Mouse (Mus musculus): ENCODE results near the gene Cst6. TPM values are rescaled to one million over a fixed set of nuclear protein-coding genes. Genes with fewer than 3 reads are reported as not detected.
"Not testable (repeated sequence)": the region's sequence is repeated elsewhere in the genome, so short reads cannot be mapped to it uniquely, and the experiment has no call there.

The Cst6 gene
- 0.32 and 0.82 TPM in 2 replicates for polyA plus RNA-seq (2012; rRNA removed)

- not testable (repeated sequence) for H3K27me3 ChIP-seq (ENCODE audit: control insufficient read depth, insufficient read depth, low read length); DNase-seq (ENCODE audit: low read depth in 1 of 2, low spot score in 2 of 2); H3K4me1 ChIP-seq (ENCODE audit: control insufficient read depth, insufficient read depth, insufficient read length); H3K27ac ChIP-seq (ENCODE audit: insufficient read depth, low read length); H3K36me3 ChIP-seq (ENCODE audit: control insufficient read depth, insufficient read depth, low read length)
- WGBS: 72% methylated on average over 6 of the region's 6 CpGs
- H3K4me3 ChIP-seq (ENCODE audit: extremely low read depth, insufficient read depth, insufficient read length): peak within 1 kb of the TSS; percentile 39; the same call in 1 of the 2 replicates
These were observed at the start of gene Cst6 for GRCm38 (mm10) chr19:5349502-5349873. Gene Cst6 (minus strand): TSS chr19:5349574.

GRCm38 (mm10) chr19:5395371-5395770, 46.0 kb upstream of the Cst6 start:
- H3K4me1 ChIP-seq (ENCODE audit: control insufficient read depth, insufficient read depth, insufficient read length): peaks cover 6% of the 10 kb centered on the region; the same call in 1 of the 2 replicates
- no peak for DNase-seq (ENCODE audit: low read depth in 1 of 2, low spot score in 2 of 2)

DNA sequence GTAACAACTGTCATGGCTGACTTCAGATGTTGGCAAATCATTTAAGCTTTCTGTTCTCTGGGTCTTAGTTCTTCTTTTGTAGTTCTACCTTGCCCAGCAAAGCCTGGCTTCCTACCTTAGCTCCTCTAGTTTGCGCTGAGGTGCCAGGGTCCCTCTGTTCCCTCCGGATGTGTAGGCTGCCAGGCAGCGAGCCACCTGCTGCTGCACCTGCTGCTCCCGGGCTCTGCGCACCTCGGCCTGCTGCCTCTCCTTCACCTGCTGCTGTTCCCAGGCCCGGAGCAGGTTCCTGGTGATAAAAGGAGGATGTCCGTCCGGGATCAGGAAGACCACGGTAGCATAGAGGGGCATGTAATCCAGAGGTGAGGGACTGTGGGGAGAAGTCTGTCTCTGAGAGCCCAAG, 44.8 kb upstream of the Cst6 start:
- Histone ChIP-seq H3K4me3 (ENCODE audit: extremely low read depth, insufficient read depth, insufficient read length) (no peak overlapping the region), H3K27me3 (ENCODE audit: control insufficient read depth, insufficient read depth, low read length) (no peaks in the 10 kb centered on the region), H3K4me1 (ENCODE audit: control insufficient read depth, insufficient read depth, insufficient read length) (peaks cover 7% of the 10 kb centered on the region; the same call in 1 of the 2 replicates), H3K27ac (ENCODE audit: insufficient read depth, low read length) (no peak overlapping the region), H3K36me3 (ENCODE audit: control insufficient read depth, insufficient read depth, low read length) (no peaks in the 10 kb centered on the region)
- WGBS: 88% methylated on average over 10 of the region's 10 CpGs
- TF ChIP-seq CTCF (IDR thresholded peaks at IDR 0.05; ENCODE audit: extremely low read depth, insufficient read depth, insufficient read length, insufficient replicate concordance) (no peak), POLR2A (IDR thresholded peaks at IDR 0.05; ENCODE audit: low read depth, low read length) (no peak)
- no peak for DNase-seq (ENCODE audit: low read depth in 1 of 2, low spot score in 2 of 2)

More at GRCm38 (mm10) chr19:5395371-5395770, 46.0 kb upstream of the Cst6 start:
- TF ChIP-seq CTCF (IDR thresholded peaks at IDR 0.05; ENCODE audit: extremely low read depth, insufficient read depth, insufficient read length, insufficient replicate concordance): no peak
- TF ChIP-seq POLR2A (IDR thresholded peaks at IDR 0.05; ENCODE audit: low read depth, low read length): no peak
- no peaks in the 10 kb centered on the region for H3K27me3 ChIP-seq (ENCODE audit: control insufficient read depth, insufficient read depth, low read length)
- 85% methylated on average over 4 of the region's 4 CpGs for WGBS
- no peak overlapping the region for H3K27ac ChIP-seq (ENCODE audit: insufficient read depth, low read length)
- no peak overlapping the region for H3K4me3 ChIP-seq (ENCODE audit: extremely low read depth, insufficient read depth, insufficient read length)
- no peaks in the 10 kb centered on the region for H3K36me3 ChIP-seq (ENCODE audit: control insufficient read depth, insufficient read depth, low read length)

DNA sequence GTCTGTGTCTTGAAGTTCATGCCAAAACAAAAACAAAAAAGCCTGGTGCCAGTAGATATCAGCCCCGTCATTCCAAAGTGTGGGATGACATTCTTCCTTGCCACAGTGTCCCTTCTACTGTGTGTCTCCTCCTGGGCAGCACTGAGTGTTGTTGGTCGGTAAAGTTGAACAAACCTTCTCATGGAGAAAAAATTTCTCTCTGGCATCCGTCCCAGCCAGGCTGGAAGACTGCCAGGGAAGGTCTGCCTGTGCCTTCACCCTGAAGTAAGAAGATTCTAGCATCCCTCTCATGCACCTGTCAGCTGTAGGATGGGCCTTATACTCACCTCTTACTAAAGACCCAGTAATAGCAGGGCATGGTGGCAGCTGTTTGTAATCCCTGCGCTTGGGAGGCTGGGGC, 43.5 kb upstream of the Cst6 start:
- no peaks in the 10 kb centered on the region for H3K27me3 ChIP-seq (ENCODE audit: control insufficient read depth, insufficient read depth, low read length)
- H3K36me3 ChIP-seq (ENCODE audit: control insufficient read depth, insufficient read depth, low read length): no peaks in the 10 kb centered on the region
- TF ChIP-seq POLR2A (IDR thresholded peaks at IDR 0.05; ENCODE audit: low read depth, low read length) (no peak), CTCF (IDR thresholded peaks at IDR 0.05; ENCODE audit: extremely low read depth, insufficient read depth, insufficient read length, insufficient replicate concordance) (no peak)
- no peak overlapping the region for H3K27ac ChIP-seq (ENCODE audit: insufficient read depth, low read length)
- H3K4me1 ChIP-seq (ENCODE audit: control insufficient read depth, insufficient read depth, insufficient read length): peaks cover 7% of the 10 kb centered on the region; the same call in 1 of the 2 replicates
- H3K4me3 ChIP-seq (ENCODE audit: extremely low read depth, insufficient read depth, insufficient read length): no peak overlapping the region
- no peak for DNase-seq (ENCODE audit: low read depth in 1 of 2, low spot score in 2 of 2)
- WGBS: 68% methylated on average over 4 of the region's 4 CpGs

GRCm38 (mm10) chr19:5390416-5390815, 41.0 kb upstream of the Cst6 start:
- H3K36me3 ChIP-seq (ENCODE audit: control insufficient read depth, insufficient read depth, low read length): peaks cover 2% of the 10 kb centered on the region; the same call in 1 of the 2 replicates
- H3K27ac ChIP-seq (ENCODE audit: insufficient read depth, low read length): peak overlapping the region; percentile 99
- 62% methylated on average over 8 of the region's 8 CpGs for WGBS
- H3K4me3 ChIP-seq (ENCODE audit: extremely low read depth, insufficient read depth, insufficient read length): 0 out of 2 replicates have a peak overlapping the region, but pooled peaks have one; percentile 7
- H3K27me3 ChIP-seq (ENCODE audit: control insufficient read depth, insufficient read depth, low read length): no peaks in the 10 kb centered on the region
- TF ChIP-seq CTCF (IDR thresholded peaks at IDR 0.05; ENCODE audit: extremely low read depth, insufficient read depth, insufficient read length, insufficient replicate concordance) (no peak), POLR2A (IDR thresholded peaks at IDR 0.05; ENCODE audit: low read depth, low read length) (no peak)
- DNase-seq (ENCODE audit: low read depth in 1 of 2, low spot score in 2 of 2): no peak
- peaks cover 7% of the 10 kb centered on the region; the same call in 1 of the 2 replicates for H3K4me1 ChIP-seq (ENCODE audit: control insufficient read depth, insufficient read depth, insufficient read length)

DNA sequence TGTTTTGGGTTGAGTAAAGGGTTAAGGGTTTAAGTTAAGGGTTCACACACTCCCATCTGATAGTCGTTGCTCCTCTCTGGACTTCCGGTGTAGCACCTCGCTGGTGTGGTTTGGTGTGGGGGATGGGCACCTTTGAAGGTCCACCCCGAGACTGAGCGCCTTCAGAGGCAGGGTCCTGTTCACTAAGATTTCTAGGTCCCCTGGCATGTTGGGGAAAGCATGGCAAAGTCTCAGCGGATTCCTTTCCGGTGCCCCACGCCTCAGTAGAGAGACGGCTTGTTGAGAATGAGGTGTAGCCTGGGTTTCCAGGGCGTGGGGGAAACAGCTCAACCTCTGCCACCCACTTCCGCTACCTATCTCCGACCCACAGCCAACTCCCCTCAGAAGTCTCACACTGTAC, 40.3 kb upstream of the Cst6 start:
- peak; percentile 70 to 78 for DNase-seq (ENCODE audit: low read depth in 1 of 2, low spot score in 2 of 2)
- H3K36me3 ChIP-seq (ENCODE audit: control insufficient read depth, insufficient read depth, low read length): peaks cover 9% of the 10 kb centered on the region
- H3K27me3 ChIP-seq (ENCODE audit: control insufficient read depth, insufficient read depth, low read length): no peaks in the 10 kb centered on the region
- WGBS: under 1% methylated on average over 12 of the region's 12 CpGs
- peaks cover 7% of the 10 kb centered on the region; the same call in 1 of the 2 replicates for H3K4me1 ChIP-seq (ENCODE audit: control insufficient read depth, insufficient read depth, insufficient read length)
- peak overlapping the region; percentile 99 for H3K27ac ChIP-seq (ENCODE audit: insufficient read depth, low read length)
- H3K4me3 ChIP-seq (ENCODE audit: extremely low read depth, insufficient read depth, insufficient read length): peak overlapping the region; percentile 97
- TF ChIP-seq CTCF (IDR thresholded peaks at IDR 0.05; ENCODE audit: extremely low read depth, insufficient read depth, insufficient read length, insufficient replicate concordance) (no peak), POLR2A (IDR thresholded peaks at IDR 0.05; ENCODE audit: low read depth, low read length) (peak; percentile 79)

GRCm38 (mm10) chr19:5388588-5389242, 39.3 kb upstream of the Cst6 start, which contains the start of gene Sart1:
Gene Sart1 (minus strand): TSS chr19:5388703.
- Histone ChIP-seq H3K4me1 (ENCODE audit: control insufficient read depth, insufficient read depth, insufficient read length) (peaks cover 7% of the 10 kb centered on the region; the same call in 1 of the 2 replicates), H3K27me3 (ENCODE audit: control insufficient read depth, insufficient read depth, low read length) (no peaks in the 10 kb centered on the region), H3K4me3 (ENCODE audit: extremely low read depth, insufficient read depth, insufficient read length) (peak within 1 kb of the TSS; percentile 97), H3K27ac (ENCODE audit: insufficient read depth, low read length) (peak within 1 kb of the TSS; percentile 99), H3K36me3 (ENCODE audit: control insufficient read depth, insufficient read depth, low read length) (peaks cover 18% of the 10 kb centered on the region)
- TF ChIP-seq POLR2A (IDR thresholded peaks at IDR 0.05; ENCODE audit: low read depth, low read length): peak; percentile 96
- no peak for TF ChIP-seq CTCF (IDR thresholded peaks at IDR 0.05; ENCODE audit: extremely low read depth, insufficient read depth, insufficient read length, insufficient replicate concordance)
- 1% methylated on average over 43 of the region's 43 CpGs for WGBS
- DNase-seq (ENCODE audit: low read depth in 1 of 2, low spot score in 2 of 2): peak; percentile 93 to 95
